Mouse (Mus musculus): ENCODE data around the gene Ermap. TPM values are rescaled to one million over a fixed set of nuclear protein-coding genes. Genes with fewer than 3 reads are reported as not detected.

The Ermap gene
- polyA plus RNA-seq, 1 experiment from 2014 or later: 9.7 TPM

DNA sequence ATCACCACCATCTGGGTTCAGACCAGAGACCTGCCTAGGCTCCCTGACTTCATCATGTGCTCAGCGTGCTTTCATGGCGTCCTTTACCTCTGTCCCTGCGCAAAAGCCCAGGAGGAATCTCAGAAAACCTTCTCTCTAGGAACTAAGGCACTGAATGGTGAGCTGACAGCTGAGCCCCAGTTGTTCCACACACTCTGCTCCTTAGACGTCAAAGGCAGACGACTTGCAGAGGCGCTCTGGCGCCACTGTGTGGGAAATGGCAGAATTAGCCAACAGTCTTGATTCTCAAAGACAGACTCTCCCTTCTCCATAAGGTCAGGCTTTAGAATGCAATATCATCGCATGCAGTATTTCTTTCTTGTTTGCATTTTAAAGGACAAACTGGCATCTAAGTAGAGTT lies 14.9 kb upstream of the Ermap start:
- Histone ChIP-seq H3K27me3 (ENCODE audit: low read depth, poor library complexity, severe bottlenecking) (no peaks in the 10 kb centered on the region), H3K9me3 (replicated peaks) (no peaks in the 10 kb centered on the region), H3K36me3 (peaks cover 20% of the 10 kb centered on the region), H3K4me1 (peaks cover 9% of the 10 kb centered on the region), H3K4me3 (no peak overlapping the region), H3K27ac (replicated peaks) (no peak overlapping the region)
- 21% methylated on average over 8 of the region's 8 CpGs for WGBS
- peak; percentile 62 for DNase-seq (ENCODE audit: low spot score)

- DNase-seq (ENCODE audit: low spot score): no peak
Observed at GRCm38 (mm10) chr4:119198105-119198504, 8.3 kb upstream of the Ermap start.

DNA sequence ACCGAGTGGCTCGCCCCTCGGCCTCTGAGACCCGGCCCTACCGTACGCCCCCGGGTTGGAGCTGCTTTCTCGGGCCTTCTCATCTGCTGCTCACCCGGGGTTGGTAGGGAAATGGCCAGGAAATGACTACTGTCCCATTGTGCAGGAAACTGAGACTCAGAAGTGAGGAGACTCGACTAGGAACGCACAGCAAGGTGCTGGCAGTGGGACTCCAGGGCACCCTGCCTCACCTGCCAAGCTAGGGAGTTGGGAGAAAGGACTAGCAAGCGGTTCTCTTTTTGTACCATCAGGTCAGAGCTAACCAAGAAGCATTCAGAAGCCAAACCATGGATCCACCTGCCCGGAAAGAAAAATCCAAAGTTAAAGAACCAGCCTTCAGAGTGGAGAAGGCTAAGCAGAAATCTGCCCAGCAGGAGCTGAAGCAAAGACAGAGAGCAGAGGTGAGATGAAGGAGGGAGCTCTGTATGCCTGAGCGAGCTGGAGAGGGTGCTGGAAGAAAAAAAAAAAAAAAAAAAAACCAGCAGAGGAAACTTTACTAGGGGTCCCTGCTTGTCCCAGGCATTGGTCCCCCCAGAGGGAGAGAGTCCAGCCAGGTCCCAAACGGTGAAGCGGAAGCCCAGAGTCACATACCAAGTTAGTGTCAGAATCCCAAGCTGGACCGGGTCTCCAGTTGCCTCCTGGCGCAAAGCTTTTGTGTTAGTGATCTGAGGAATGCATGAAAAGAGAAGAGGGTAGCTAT lies 5.9 kb upstream of the Ermap start:
- WGBS: 12% methylated on average over 18 of the region's 18 CpGs
- Histone ChIP-seq H3K36me3 (peaks cover 17% of the 10 kb centered on the region), H3K27ac (replicated peaks) (peak overlapping the region; percentile 93), H3K4me3 (peak overlapping the region; percentile 68), H3K9me3 (replicated peaks) (no peaks in the 10 kb centered on the region), H3K27me3 (ENCODE audit: low read depth, poor library complexity, severe bottlenecking) (no peaks in the 10 kb centered on the region), H3K4me1 (peaks cover 30% of the 10 kb centered on the region)
- no peak for DNase-seq (ENCODE audit: low spot score)

More at GRCm38 (mm10) chr4:119198105-119198504, 8.3 kb upstream of the Ermap start:
- WGBS: 90% methylated on average over 6 of the region's 6 CpGs
- peaks cover 30% of the 10 kb centered on the region for H3K4me1 ChIP-seq
- H3K27ac ChIP-seq (replicated peaks): no peak overlapping the region
- no peaks in the 10 kb centered on the region for H3K9me3 ChIP-seq (replicated peaks)
- no peaks in the 10 kb centered on the region for H3K27me3 ChIP-seq (ENCODE audit: low read depth, poor library complexity, severe bottlenecking)
- H3K36me3 ChIP-seq: peaks cover 31% of the 10 kb centered on the region
- no peak overlapping the region for H3K4me3 ChIP-seq

DNA sequence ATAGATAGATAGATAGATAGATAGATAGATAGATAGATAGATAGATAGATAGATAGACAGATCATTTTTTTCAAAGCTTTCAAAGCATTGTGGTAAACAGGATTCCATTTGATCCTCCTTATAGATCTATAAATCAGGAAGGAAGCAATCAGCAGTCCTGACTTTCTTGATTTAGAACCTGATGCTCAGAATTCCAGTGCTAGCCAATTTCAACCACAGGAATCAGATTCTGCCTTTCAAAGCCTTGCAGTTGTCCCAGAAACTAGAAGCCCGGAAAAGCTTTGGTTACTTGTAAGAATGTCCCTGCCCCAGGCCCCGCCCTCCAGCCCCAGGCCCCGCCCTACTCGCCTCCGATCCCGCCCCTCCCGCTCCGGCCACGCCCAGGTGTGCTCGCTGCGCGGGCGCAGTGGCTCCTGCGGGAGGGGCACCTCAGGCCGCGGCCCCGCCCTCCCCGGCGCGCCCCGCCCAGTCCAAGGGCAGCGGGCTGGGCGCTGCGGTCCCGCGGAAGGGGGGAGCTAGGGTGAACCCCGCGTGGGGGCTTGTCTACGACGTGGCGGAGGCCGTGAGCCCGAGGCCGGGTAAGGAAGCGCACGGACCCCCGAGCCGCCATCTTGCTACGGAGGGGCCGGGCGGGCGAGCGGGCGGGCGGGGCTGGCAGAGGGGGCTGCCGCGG lies 5.2 kb upstream of the Ermap start, which contains the start of gene Svbp:
Gene Svbp, plus strand, starts transcription at position 398 of the 673 bp plus-strand sequence.
- Histone ChIP-seq H3K4me1 (peaks cover 30% of the 10 kb centered on the region), H3K4me3 (peak within 1 kb of the TSS; percentile 68), H3K27ac (replicated peaks) (peak within 1 kb of the TSS; percentile 93), H3K9me3 (replicated peaks) (no peaks in the 10 kb centered on the region), H3K27me3 (ENCODE audit: low read depth, poor library complexity, severe bottlenecking) (no peaks in the 10 kb centered on the region), H3K36me3 (peaks cover 12% of the 10 kb centered on the region)
- under 1% methylated on average over 46 of the region's 47 CpGs for WGBS
- peak; percentile 93 for DNase-seq (ENCODE audit: low spot score)

DNA sequence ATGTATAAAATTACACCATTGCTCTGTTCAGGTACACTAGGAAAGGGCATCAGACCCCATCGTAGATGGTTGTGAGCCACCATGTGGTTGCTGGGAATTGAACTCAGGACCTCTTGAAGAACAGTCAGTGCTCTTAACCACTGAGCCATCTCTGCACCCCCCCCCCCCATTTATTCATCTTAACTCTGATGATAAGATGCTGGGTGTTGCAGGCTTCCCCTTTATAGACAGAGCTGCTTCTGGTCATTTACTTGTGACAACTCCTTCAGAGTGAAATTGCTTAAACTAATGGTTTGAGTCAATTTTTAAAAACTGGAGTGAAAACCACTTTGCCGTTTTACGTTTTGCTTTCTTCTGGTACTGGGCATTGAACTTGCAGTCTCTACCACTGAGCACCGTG lies 2.9 kb upstream of the Ermap start:
- Histone ChIP-seq H3K9me3 (replicated peaks) (no peaks in the 10 kb centered on the region), H3K4me1 (peaks cover 27% of the 10 kb centered on the region), H3K36me3 (no peaks in the 10 kb centered on the region), H3K27me3 (ENCODE audit: low read depth, poor library complexity, severe bottlenecking) (no peaks in the 10 kb centered on the region), H3K4me3 (no peak overlapping the region), H3K27ac (replicated peaks) (no peak overlapping the region)
- WGBS: 92% methylated on average over 4 of the region's 4 CpGs
- no peak for DNase-seq (ENCODE audit: low spot score)

GRCm38 (mm10) chr4:119191273-119191672 lies 1.5 kb upstream of the Ermap start:
- DNase-seq (ENCODE audit: low spot score): no peak
- Histone ChIP-seq H3K27me3 (ENCODE audit: low read depth, poor library complexity, severe bottlenecking) (no peaks in the 10 kb centered on the region), H3K4me1 (peaks cover 13% of the 10 kb centered on the region), H3K4me3 (no peak overlapping the region), H3K9me3 (replicated peaks) (no peaks in the 10 kb centered on the region), H3K36me3 (no peaks in the 10 kb centered on the region), H3K27ac (replicated peaks) (no peak overlapping the region)
- WGBS: 86% methylated on average over 3 of the region's 3 CpGs

DNA sequence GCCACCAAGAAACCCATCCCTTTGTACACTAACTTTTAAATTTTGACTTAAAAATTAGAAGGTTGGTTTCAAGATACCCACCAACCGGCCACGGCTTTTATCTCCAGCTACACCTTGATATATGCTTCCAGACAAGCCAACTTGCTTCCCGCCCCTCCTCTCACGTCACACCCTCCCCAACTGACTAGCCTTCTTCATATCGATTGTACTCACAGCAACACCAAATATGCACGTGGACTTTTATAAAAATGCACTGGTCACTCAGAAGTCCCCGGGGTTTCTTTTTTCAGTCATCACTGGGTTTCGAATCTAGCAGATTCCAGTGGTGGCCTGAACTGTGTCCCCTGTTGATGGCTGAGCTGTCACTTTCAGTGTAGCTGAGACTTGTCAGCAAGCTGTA lies 807 bp upstream of the Ermap start:
- Histone ChIP-seq H3K36me3 (no peaks in the 10 kb centered on the region), H3K27ac (replicated peaks) (no peak overlapping the region), H3K4me3 (no peak overlapping the region), H3K4me1 (peaks cover 7% of the 10 kb centered on the region), H3K9me3 (replicated peaks) (no peaks in the 10 kb centered on the region), H3K27me3 (ENCODE audit: low read depth, poor library complexity, severe bottlenecking) (no peaks in the 10 kb centered on the region)
- WGBS: 88% methylated on average over 8 of the region's 8 CpGs
- DNase-seq (ENCODE audit: low spot score): no peak

DNA sequence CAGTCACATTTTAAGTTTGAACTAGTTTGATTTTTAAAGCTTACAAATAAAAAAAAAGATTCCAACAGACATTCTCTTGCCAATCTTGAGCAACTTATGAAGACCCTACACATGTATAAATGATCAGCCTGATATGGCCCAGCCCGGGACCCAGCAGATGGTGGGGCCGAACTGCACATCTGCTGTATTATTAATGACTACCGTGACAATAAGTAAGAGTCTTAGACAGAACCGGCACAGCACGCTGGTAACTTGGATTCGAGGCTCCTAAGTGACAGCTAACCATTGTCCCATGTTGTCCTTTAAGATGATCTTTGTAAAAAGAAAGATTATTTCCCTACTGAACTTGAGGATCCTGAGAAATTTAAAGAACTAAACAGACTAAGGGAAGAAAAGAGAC lies 419 bp downstream of the Ermap start:
- 79% methylated on average over 6 of the region's 6 CpGs for WGBS
- Histone ChIP-seq H3K4me1 (peaks cover 4% of the 10 kb centered on the region; the same call in 1 of the 2 replicates), H3K9me3 (replicated peaks) (no peaks in the 10 kb centered on the region), H3K27ac (replicated peaks) (peak overlapping the region; percentile 58), H3K27me3 (ENCODE audit: low read depth, poor library complexity, severe bottlenecking) (no peaks in the 10 kb centered on the region), H3K36me3 (no peaks in the 10 kb centered on the region), H3K4me3 (no peak overlapping the region; the same call in 1 of the 2 replicates)
- DNase-seq (ENCODE audit: low spot score): no peak

GRCm38 (mm10) chr4:119188060-119188785 lies 1.6 kb downstream of the Ermap start:
- 63% methylated on average over 11 of the region's 11 CpGs for WGBS
- Histone ChIP-seq H3K27me3 (ENCODE audit: low read depth, poor library complexity, severe bottlenecking) (no peaks in the 10 kb centered on the region), H3K27ac (replicated peaks) (no peak overlapping the region), H3K9me3 (replicated peaks) (no peaks in the 10 kb centered on the region), H3K36me3 (no peaks in the 10 kb centered on the region), H3K4me3 (no peak overlapping the region), H3K4me1 (peaks cover 4% of the 10 kb centered on the region; the same call in 1 of the 2 replicates)
- DNase-seq (ENCODE audit: low spot score): no peak

GRCm38 (mm10) chr4:119185771-119186170 lies 4.0 kb downstream of the Ermap start:
- H3K9me3 ChIP-seq (replicated peaks): no peaks in the 10 kb centered on the region
- no peaks in the 10 kb centered on the region for H3K27me3 ChIP-seq (ENCODE audit: low read depth, poor library complexity, severe bottlenecking)
- H3K36me3 ChIP-seq: no peaks in the 10 kb centered on the region
- H3K4me1 ChIP-seq: peaks cover 4% of the 10 kb centered on the region; the same call in 1 of the 2 replicates
- H3K27ac ChIP-seq (replicated peaks): no peak overlapping the region
- no peak for DNase-seq (ENCODE audit: low spot score)
- WGBS: 89% methylated on average over 4 of the region's 4 CpGs
- no peak overlapping the region for H3K4me3 ChIP-seq

- no peak overlapping the region for H3K27ac ChIP-seq (replicated peaks)
- H3K4me1 ChIP-seq: no peaks in the 10 kb centered on the region
- no peak overlapping the region for H3K4me3 ChIP-seq
- no peaks in the 10 kb centered on the region for H3K9me3 ChIP-seq (replicated peaks)
- no peak for DNase-seq (ENCODE audit: low spot score)
- WGBS: 78% methylated on average over 1 of the region's 1 CpGs
- no peaks in the 10 kb centered on the region for H3K27me3 ChIP-seq (ENCODE audit: low read depth, poor library complexity, severe bottlenecking)
- no peaks in the 10 kb centered on the region for H3K36me3 ChIP-seq
Observed at GRCm38 (mm10) chr4:119183525-119183924, 6.3 kb downstream of the Ermap start.

DNA sequence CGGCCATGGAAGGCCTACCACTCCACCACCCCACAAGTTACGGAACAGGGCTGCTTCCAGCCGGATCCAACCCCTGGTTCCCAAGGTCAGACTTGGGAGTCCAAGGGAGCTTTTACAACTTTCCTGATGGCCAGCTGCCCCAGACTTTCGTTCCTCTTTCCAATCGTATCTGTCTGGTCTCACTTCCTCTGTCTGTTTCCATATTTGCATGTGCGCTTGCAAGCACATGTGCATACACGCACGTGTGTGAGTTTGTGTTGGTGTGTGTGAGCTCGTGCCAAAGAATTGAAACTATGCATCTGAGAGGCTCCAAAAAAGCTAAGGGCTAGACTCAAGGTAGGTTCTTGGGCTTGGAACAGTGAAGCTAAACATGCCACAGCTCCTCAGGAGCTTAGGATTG lies 8.4 kb downstream of the Ermap start:
- Histone ChIP-seq H3K27ac (replicated peaks) (no peak overlapping the region), H3K36me3 (no peaks in the 10 kb centered on the region), H3K27me3 (ENCODE audit: low read depth, poor library complexity, severe bottlenecking) (no peaks in the 10 kb centered on the region), H3K4me1 (no peaks in the 10 kb centered on the region), H3K9me3 (replicated peaks) (no peaks in the 10 kb centered on the region), H3K4me3 (no peak overlapping the region)
- WGBS: 91% methylated on average over 9 of the region's 9 CpGs
- DNase-seq (ENCODE audit: low spot score): no peak
